Mouse (Mus musculus): ENCODE data around the gene Cntrl. TPM values are rescaled to one million over a fixed set of nuclear protein-coding genes. Genes with fewer than 3 reads are reported as not detected.
A peak's percentile ranks its signal among the peaks of the same experiment; 100 is the strongest.

Cntrl gene
- polyA plus RNA-seq, 1 experiment: 3.3 TPM

- Histone ChIP-seq H3K4me3 (ENCODE audit: insufficient read depth, low read depth, low read length) (no peak overlapping the region), H3K27ac (replicated peaks; ENCODE audit: low read depth, low read length) (no peak overlapping the region), H3K4me1 (ENCODE audit: control insufficient read depth, insufficient read depth, insufficient read length, low read length) (peaks cover 4% of the 10 kb centered on the region)
These were observed 66.2 kb downstream of the Cntrl start for GRCm38 (mm10) chr2:35175281-35176065.

GRCm38 (mm10) chr2:35178153-35178552 is 68.9 kb downstream of the Cntrl start:
- Histone ChIP-seq H3K4me1 (ENCODE audit: control insufficient read depth, insufficient read depth, insufficient read length, low read length) (no peaks in the 10 kb centered on the region), H3K27ac (replicated peaks; ENCODE audit: low read depth, low read length) (no peak overlapping the region), H3K4me3 (ENCODE audit: insufficient read depth, low read depth, low read length) (no peak overlapping the region)

GRCm38 (mm10) chr2:35183115-35183673 is 73.9 kb downstream of the Cntrl start:
- H3K4me1 ChIP-seq (ENCODE audit: control insufficient read depth, insufficient read depth, insufficient read length, low read length): no peaks in the 10 kb centered on the region
- no peak overlapping the region for H3K27ac ChIP-seq (replicated peaks; ENCODE audit: low read depth, low read length)
- H3K4me3 ChIP-seq (ENCODE audit: insufficient read depth, low read depth, low read length): no peak overlapping the region

- no peaks in the 10 kb centered on the region for H3K4me1 ChIP-seq (ENCODE audit: control insufficient read depth, insufficient read depth, insufficient read length, low read length)
- H3K27ac ChIP-seq (replicated peaks; ENCODE audit: low read depth, low read length): no peak overlapping the region
- no peak overlapping the region for H3K4me3 ChIP-seq (ENCODE audit: insufficient read depth, low read depth, low read length)
These were observed 79.6 kb downstream of the Cntrl start for GRCm38 (mm10) chr2:35188929-35189328.

GRCm38 (mm10) chr2:35193976-35194375 is 84.7 kb downstream of the Cntrl start:
- no peak overlapping the region for H3K4me3 ChIP-seq (ENCODE audit: insufficient read depth, low read depth, low read length)
- no peak overlapping the region for H3K27ac ChIP-seq (replicated peaks; ENCODE audit: low read depth, low read length)
- peaks cover 6% of the 10 kb centered on the region for H3K4me1 ChIP-seq (ENCODE audit: control insufficient read depth, insufficient read depth, insufficient read length, low read length)

GRCm38 (mm10) chr2:35195626-35196544 is 86.6 kb downstream of the Cntrl start:
- Histone ChIP-seq H3K27ac (replicated peaks; ENCODE audit: low read depth, low read length) (no peak overlapping the region), H3K4me3 (ENCODE audit: insufficient read depth, low read depth, low read length) (no peak overlapping the region), H3K4me1 (ENCODE audit: control insufficient read depth, insufficient read depth, insufficient read length, low read length) (peaks cover 8% of the 10 kb centered on the region)

GRCm38 (mm10) chr2:35199541-35199940 is 90.2 kb downstream of the Cntrl start:
- Histone ChIP-seq H3K27ac (replicated peaks; ENCODE audit: low read depth, low read length) (peak overlapping the region; percentile 99), H3K4me3 (ENCODE audit: insufficient read depth, low read depth, low read length) (peak overlapping the region; percentile 96), H3K4me1 (ENCODE audit: control insufficient read depth, insufficient read depth, insufficient read length, low read length) (peaks cover 8% of the 10 kb centered on the region)

GRCm38 (mm10) chr2:35199971-35200897 is 90.9 kb downstream of the Cntrl start:
- H3K27ac ChIP-seq (replicated peaks; ENCODE audit: low read depth, low read length): peak overlapping the region; percentile 99
- H3K4me3 ChIP-seq (ENCODE audit: insufficient read depth, low read depth, low read length): peak overlapping the region; percentile 96
- peaks cover 7% of the 10 kb centered on the region for H3K4me1 ChIP-seq (ENCODE audit: control insufficient read depth, insufficient read depth, insufficient read length, low read length)

- Histone ChIP-seq H3K4me3 (ENCODE audit: insufficient read depth, low read depth, low read length) (peak within 1 kb of the TSS; percentile 96), H3K4me1 (ENCODE audit: control insufficient read depth, insufficient read depth, insufficient read length, low read length) (peaks cover 6% of the 10 kb centered on the region; the same call in 1 of the 2 replicates), H3K27ac (replicated peaks; ENCODE audit: low read depth, low read length) (peak within 1 kb of the TSS; percentile 99)
These were observed 91.8 kb downstream of the Cntrl start, which contains the start of gene Rab14 for GRCm38 (mm10) chr2:35200898-35201668. Gene Rab14 (minus strand): TSS chr2:35201120.

- H3K27ac ChIP-seq (replicated peaks; ENCODE audit: low read depth, low read length): no peak overlapping the region
- H3K4me3 ChIP-seq (ENCODE audit: insufficient read depth, low read depth, low read length): no peak overlapping the region
- H3K4me1 ChIP-seq (ENCODE audit: control insufficient read depth, insufficient read depth, insufficient read length, low read length): peaks cover 2% of the 10 kb centered on the region; the same call in 1 of the 2 replicates
These were observed 94.4 kb downstream of the Cntrl start for GRCm38 (mm10) chr2:35203729-35204128.

- no peak overlapping the region for H3K27ac ChIP-seq (replicated peaks; ENCODE audit: low read depth, low read length)
- no peak overlapping the region for H3K4me3 ChIP-seq (ENCODE audit: insufficient read depth, low read depth, low read length)
- no peaks in the 10 kb centered on the region for H3K4me1 ChIP-seq (ENCODE audit: control insufficient read depth, insufficient read depth, insufficient read length, low read length)
These were observed 97.5 kb downstream of the Cntrl start for GRCm38 (mm10) chr2:35206761-35207160.

- Histone ChIP-seq H3K4me1 (ENCODE audit: control insufficient read depth, insufficient read depth, insufficient read length, low read length) (no peaks in the 10 kb centered on the region), H3K4me3 (ENCODE audit: insufficient read depth, low read depth, low read length) (no peak overlapping the region), H3K27ac (replicated peaks; ENCODE audit: low read depth, low read length) (no peak overlapping the region)
These were observed 98.8 kb downstream of the Cntrl start for GRCm38 (mm10) chr2:35208054-35208453.

- Histone ChIP-seq H3K4me3 (ENCODE audit: insufficient read depth, low read depth, low read length) (no peak overlapping the region), H3K27ac (replicated peaks; ENCODE audit: low read depth, low read length) (no peak overlapping the region), H3K4me1 (ENCODE audit: control insufficient read depth, insufficient read depth, insufficient read length, low read length) (no peaks in the 10 kb centered on the region)
These were observed 99.8 kb downstream of the Cntrl start for GRCm38 (mm10) chr2:35208931-35209665.
